Mouse (Mus musculus) gastrocnemius, adult 8-10 months (tissue): Measurements from ENCODE around the gene Ralbp1. TPM values are rescaled to one million over a fixed set of nuclear protein-coding genes. Genes with fewer than 3 reads are reported as not detected.

Source experiments
- DNase-seq, 2 experiments: peaks; one replicate each; pipeline ENCODE4 v3.0.0; 2022; ENCODE audit warnings: low spot score in 2 of 2
- total RNA-seq, 4 experiments: library from RNA; stranded (reverse); gene quantifications; 2 replicates each; pipeline ENCODE4 v1.2.4; 2022

The Ralbp1 gene
- total RNA-seq, 4 experiments from 2014 or later: 24.5 to 31.2 (median 28.6) TPM

DNA sequence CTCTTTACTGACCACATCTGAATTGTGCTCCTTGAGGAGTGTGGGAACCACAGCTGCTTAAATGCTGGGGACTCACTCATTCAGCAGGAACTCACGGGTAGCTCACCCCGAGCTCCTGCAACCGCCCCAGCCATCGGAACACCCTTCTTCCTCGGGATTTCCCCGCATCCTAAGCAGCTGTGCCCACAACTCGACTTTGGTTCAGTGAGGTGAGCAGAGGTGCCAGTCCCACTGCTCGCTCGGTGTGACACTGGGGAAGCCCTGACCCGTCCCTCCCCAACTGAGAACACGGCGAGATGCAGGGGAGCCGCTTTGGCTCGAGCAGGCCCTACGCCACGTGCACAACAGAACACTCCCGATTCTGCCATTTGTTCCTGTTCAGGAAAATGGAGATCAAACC lies 35.1 kb downstream of the Ralbp1 start:
- no peak for DNase-seq

DNA sequence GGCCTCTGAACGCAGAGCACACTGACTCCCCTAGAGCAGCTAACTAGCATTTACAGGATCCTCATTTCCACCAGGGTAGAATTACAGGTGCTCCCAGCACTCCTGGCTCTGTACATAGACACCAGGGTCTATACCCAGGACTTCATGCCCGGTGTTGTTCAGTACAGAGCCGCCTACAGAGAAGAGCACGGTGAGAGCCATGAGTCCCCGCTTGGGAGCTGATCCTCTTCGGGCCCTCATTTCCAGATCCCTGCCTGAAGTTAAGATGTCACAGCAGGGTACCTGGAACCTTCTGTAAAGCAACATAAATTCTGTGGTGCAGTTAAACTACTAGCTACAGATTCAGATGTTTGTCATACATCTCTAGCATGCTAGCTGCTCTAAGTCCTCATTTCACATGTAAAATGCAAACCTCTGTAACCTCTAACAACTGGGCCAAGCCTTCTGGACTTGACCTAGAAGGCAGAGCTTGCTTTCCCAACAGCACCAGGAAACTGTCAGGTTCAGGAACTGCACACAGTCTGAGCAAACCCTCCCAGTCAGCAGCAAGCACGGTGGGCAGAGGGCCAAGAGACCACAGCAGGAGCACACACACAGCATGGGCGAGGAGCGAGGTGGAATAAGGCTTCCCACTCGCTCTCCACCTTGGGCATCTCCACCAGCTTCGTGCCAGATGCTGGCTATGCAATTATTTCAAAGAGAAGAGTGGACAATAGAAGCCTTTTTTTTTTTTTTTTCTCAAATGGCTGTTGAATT lies 37.7 kb downstream of the Ralbp1 start:
- no peak for DNase-seq

DNA sequence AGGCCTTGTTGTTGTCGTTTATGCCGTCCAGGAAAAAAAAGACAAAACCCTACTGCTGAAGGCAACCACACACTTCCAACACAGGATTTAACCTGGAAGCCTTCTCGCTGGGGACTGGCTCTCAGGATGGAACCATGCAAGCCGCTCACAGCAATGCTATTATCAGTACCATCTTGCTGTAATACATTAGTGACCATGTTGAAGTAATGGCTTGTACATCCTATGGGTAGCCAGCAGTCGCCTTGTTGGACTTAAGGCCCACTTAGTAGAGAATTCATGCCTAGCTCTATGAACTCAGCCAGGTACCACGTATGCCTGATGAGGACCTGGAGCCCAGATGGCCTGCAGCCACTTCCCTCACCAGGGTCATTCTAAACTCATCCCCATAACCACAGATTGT lies 40.2 kb downstream of the Ralbp1 start:
- no peak for DNase-seq

DNA sequence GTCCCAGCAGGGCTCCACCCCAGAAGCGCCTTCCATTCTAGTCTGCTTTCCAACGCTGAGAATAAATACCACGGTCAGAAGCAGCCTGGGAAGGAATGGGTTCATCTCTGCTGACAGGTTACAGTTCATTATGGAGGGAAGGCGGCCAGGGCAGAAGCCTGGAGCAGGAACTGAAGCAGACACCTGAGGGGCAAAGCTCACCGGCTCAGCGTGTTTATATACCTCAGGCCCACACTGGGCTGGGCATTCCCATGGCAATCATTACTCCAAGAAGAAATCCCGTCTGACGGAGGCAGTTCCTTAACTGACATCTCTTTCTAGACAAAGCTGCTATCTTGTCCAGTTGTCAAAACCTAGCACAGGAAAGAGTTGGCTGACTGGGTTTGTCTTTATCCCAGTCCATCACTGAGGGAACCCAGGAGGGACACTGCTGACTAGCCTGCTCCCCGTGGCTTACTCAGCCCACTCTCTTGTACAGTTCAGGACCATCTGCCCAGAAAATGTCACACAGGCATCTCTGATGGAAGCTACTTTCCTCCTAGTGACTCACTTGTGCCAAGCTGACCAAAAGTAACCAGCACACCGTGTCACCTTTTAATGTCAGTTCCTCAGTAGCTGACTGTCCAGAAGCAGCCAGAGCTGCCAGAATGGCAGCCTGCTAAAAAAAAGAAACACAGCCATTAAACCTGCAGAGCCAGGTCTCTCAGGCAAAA lies 42.8 kb downstream of the Ralbp1 start:
- no peak for DNase-seq

DNA sequence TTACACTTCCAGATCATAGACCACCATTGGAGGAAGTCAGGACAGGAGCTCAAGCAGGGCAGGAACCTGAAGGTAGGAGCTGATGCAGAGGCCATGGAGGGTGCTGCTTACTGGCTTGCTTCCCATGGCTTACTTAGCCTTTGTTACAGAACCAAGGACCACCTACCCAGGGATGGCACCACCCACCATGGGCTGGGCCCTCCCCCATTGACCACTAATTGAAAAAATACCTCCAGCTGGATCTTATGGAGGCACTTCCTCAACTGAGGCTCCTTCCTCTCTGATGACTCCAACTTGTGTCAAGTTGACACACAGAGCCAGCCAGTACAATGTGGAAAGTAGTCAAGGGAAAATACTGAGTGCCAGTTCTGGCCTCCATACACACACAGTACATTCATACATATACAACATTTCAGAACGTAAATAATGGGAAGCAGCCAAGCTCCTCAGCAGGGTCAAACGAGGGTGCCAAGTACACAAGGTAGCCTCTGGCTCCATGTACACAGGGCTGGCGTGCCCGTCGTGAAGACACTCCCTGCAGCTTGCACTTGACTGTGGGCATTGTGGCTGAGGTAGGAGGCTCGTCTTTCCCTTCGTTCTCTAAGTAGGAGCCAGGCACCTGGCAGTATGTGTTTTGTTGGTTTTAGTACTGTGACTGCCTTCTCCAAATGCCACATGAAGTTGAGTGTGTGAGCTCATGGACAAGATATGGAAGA lies 45.9 kb downstream of the Ralbp1 start:
- DNase-seq: no peak

DNA sequence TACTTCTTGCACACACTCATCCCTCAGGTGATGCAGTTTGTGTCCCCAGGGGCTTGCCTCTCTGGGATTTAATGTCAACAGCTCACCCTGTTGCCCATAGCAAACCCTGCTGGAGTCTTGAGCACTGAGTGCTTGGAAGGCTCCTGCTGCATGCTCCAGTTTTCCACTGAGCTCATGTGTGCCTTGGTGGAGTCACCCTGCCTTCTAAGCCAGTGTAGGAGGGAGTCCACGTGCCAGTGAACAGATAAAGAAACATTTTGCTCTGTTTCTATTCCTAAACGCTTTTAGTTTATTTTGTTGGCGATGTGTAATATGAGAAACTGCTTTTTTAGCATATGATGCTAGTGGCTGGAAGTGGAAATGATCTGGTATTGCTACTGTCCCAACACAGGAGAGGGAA lies 48.9 kb downstream of the Ralbp1 start:
- no peak for DNase-seq

DNA sequence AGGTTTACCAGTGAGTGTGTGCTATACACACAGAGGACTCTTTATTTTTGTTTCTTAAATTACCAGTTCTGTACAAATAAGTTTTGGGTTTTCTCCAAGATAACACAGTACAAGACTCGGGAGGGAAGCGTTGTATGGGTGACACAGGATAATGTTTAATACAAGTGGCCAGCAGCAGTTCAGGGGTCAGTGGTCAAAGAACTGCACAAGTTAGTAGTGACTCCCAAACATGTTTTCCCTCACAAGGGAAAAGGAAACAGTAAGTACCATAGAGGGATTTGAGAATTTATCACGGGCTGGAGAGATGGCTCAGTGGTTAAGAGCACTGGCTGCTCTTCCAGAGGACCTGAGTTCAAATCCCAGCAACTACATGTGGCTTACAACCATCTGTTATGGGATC lies 51.7 kb downstream of the Ralbp1 start:
- DNase-seq: no peak

DNA sequence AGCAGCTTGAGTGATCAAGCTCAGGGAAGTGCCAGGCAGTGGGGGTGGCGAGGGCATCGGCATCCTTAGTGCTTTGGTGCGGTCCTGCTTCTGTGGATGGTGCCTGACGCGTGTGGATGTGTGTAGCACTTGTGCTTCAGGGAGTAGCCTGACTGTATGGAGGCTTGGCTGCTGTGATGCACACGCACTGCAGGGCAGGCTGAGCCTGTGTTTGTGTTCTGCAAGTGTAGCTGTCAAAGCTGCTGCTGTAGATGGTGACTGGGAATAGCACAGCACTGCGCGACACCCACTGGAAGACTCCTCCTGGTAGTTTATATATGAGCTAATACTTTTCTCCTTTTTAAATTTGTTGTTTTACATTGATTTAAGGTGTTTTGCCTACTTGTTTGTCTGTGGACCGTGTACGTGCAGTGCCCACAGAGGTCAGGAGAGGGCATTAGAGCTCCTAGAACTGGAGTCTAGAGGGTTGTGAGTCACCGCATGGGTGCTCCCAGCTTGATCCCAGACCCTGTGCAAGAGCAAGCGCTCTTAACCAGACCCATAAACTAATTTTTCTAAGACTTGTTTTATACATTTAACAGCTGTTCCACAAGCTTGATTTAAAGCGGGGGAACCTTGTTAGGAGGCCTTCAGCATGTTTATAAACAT lies 55.3 kb downstream of the Ralbp1 start:
- DNase-seq: no peak

DNA sequence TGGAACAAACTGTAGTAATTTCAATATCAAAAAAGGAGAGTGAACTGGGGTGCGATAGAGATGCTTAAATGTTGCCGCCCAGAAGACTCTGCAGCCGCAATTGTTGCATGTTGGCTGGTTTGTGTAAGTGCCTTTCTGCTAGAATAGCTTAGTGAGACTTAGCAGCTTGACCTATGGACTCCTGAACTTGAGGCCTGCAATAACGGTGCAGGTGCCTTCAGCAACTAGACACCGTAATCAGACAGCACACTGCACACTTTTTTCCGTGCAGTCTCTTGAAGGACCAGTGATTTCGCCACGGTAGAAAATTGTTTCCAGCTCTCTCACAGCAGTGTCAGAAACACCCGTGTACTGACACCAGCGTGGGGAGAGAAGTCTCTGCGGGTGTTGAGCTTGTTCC lies 56.6 kb downstream of the Ralbp1 start:
- DNase-seq: no peak

DNA sequence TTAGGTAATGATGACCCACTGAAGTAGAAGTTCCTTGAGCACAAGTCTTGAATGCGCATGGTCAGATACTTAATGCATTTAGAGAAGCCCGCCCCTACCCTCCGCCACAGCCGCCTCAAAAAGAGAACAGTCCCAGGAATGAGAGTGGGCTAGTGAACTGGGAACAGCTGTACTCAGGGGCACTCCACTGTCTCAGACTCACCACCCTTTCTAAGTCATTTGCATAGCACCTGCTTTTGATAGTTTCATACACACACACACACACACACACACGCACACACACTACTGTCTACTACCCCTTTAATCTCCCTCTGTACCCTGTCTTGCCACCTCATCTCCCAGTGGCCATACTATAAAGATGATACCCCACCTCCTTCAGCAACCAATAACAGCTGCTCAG lies 57.7 kb downstream of the Ralbp1 start:
- DNase-seq: no peak

DNA sequence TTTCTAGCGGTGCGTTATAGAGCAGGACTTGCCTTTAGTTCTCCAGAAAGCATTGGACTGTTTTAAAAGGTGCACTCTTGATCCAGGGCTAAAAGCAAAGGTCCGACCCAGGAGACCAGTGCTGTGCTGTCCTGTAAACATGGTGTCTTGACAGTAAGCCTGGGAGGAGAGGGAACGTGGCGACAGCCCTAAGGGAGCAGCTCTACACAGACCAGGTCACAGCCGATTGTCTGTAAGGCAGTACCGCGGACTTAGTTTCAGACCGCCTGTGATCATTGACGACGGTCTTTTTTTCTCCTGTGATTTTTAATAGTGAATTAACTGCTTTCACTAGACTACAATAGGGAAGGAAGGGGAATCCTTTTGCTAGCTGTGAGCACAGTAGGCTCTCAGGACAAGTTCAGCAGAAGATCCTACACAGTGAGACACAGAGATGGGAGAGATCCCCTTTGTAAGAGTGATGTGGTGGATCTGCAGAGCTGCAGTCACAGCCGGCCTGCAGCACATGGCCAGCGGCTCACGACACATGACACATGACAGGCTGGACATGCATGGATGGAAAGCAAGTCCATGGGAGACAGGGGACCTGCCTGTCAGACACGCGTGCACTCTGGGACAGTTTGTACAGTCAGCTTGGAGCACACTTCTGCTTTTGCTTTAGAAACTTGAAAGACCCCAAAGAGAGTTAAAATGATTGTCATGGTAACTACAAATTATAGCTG lies 58.3 kb downstream of the Ralbp1 start:
- DNase-seq: no peak

DNA sequence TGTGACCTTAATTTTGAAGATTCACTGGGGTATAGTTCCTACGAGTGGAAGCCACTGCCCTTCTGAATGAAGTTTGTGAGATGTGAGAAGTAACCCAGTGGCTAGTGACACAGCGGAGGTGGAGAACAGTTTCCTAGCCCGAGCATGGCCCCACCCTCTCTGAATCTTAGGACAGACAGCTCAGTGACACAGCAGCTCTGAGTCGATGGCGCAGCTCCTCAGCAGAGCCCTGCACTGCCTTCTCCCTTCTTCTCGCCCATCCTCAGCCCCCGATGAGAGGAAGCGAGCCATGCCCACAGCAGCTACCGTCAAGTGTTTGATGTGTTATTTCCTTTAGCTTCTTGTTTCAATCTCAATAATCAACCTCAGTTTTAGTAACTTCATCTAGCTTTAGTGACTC lies 59.3 kb downstream of the Ralbp1 start:
- DNase-seq: no peak

DNA sequence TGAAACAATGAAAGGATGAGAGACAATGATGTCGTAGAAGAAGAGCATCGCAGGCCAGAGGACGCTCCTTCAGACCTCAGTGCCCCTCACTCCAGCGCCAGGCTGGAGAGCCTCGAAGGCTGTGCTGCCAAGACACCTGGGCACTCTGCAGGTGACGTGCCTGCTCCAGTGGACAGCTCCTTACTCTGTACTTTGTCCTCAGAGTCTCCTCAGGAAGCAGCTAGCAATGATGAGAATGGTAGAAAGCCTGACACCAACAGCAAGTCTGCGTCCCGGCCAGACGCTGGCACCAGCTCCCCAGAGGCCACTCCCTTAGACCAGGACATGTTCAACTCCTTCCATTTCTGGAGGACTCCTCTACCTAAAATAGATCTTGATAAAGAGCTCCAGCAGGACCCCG lies 61.4 kb downstream of the Ralbp1 start:
- no peak for DNase-seq

DNA sequence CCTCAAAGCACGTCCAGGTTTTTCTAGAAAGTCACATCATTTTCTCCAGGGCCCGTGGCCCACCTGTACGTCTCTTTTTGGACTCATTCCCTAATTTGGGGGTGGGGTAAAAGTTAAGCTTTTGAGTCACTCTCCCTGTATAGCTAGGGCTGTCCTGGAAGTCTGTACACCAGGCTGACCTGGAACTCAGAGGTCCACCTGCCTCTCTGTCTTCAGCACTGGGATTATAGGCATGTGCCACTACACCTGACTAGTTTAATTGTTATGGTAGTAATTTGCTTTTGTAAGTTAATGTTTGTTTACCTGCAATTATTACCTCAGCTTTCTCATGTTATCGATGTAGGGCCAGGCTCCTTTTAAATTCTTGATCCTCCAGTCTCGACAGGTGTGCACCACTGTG lies 63.2 kb downstream of the Ralbp1 start:
- DNase-seq: no peak

DNA sequence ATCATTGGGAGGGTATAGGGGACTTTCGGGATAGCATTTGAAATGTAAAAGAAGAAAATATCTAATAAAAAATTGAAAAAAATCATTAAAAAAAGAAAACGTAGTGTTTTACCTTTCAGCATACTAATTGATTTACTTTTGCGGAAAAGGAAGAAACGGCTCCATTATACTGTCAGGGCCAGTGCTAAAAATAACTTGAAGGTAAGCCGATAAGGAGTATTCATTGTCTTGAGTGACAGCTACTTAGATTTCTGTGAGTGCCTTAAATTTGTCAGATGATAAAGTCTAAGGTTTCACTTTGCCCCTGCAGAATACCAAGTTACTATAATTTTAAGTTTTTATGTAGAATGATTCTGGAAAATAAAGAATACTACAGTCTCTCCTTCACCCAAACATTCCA lies 65.4 kb downstream of the Ralbp1 start:
- DNase-seq: no peak

DNA sequence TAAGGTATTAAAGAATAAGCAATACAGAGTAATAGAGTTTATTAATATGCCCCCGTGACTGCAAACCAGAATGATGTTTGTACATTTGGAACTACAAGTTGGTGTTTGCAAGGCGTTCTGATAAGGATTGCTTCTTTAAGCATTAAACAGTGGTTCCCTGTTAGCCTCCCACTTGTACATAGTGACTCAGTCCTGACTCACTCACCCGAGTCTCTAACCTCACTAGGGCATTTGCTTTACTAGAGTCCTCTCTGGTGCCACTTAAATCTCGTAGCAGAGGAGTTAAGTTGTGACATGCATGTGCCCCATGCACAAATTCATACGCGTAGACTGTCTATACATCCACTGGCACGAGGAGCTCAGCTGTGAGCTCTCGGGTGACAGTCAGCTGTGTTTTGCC lies 71.8 kb downstream of the Ralbp1 start:
- DNase-seq: no peak

DNA sequence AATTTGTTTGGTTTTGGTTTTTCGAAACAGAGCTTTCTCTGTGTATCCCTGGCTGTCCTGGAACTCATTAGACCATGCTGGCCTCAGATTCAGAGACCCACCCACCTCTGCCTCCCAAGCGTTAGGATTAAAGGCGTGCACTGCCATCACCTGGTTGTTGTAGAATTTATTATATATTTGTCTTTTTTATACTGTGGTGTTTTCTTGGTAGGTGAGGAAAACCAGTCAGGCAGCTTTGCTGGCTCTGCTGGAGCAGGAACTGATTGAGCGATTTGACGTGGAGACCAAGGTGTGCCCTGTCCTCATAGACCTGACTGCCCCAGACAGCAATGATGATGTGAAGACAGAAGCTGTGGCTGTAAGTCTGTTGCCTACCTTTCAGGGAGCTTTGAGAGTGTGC lies 74.6 kb downstream of the Ralbp1 start:
- DNase-seq: no peak

DNA sequence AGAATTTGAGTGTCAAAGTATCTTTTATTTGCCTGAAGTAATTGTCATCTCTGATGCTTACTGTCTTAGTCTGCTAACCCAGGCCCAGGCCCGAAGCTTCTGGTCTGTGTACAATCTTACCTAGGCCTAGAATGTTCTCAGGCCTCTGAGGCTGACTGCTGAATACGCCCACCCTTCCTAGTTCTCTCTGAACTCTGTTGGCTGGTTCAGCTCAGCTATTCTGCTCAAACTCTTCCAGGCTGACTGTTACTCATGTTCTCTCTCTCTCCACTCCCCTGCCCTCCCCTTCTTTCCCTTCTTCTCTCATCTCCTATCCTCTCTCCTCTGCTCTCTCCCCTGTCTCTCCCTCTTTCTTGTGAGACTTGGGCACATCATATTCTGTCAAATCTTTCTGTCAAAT lies 79.2 kb downstream of the Ralbp1 start:
- no peak for DNase-seq

DNA sequence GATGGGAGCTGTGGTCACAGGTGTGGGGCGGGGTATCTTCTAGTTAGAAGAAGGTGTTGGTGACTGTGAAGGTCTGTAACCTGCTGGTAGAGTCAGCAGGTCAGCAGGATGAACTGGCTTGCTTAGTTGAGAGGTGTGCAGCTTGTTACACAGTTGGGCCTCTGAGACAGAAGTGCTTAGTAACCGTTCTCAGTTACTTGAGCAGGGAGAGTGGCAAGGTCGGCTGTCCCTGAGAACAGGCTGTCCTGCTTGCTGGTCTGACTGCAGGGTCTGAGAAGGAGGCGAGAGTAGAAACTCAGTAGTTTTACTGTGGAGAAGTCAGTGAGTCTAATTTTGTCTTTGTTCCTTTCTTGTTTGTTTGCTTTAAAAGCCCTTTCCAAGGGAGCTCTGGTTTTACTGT lies 79.6 kb downstream of the Ralbp1 start:
- DNase-seq: peak; percentile 13 to 16

DNA sequence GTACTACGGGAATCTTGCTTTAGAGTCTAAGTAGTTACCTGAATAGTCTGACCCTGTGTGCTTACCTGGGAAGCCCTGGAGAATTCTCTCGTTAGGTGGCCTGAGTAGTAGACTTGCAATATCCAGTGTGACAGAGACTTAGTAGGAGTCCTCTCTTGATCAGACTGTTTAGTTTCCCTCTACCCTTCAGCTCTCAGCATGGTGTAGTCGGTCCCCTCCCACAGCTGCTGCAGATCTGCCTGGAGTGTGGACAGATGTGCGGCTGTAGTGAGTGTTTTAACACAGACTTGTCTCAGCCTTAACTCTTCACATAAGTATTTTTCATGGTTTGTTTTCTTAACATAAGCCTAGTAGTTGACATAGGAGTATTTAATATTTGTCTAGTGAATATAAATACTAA lies 83.6 kb downstream of the Ralbp1 start:
- DNase-seq: no peak

DNA sequence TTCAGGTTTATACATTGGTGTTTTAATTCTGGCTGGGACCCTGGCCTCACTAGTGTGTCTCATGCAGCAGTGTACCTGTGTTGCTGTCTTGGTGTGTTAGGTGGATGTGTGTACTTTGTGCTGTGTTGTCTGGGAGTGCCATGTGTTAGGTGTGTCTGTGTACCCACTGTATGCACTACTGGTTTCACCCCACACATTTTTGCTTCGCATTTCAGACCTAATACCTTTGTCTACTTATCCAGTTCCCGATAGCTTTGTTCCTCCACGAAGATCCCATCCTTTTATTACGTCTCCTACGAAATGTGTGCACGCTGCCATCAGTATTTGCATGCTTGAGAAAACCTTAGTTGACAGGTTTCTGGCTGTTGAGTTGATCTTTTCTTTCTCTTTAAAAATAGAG lies 85.1 kb downstream of the Ralbp1 start:
- no peak for DNase-seq
